Mouse (Mus musculus) ovary, postnatal 36 days (tissue): ENCODE measurements around the gene 2010106E10Rik.

Experiments
- DNase-seq: peaks from one replicate; pipeline ENCODE4 v3.0.0; 2022; ENCODE audit warnings: low spot score, mixed read lengths

The 2010106E10Rik gene

GRCm38 (mm10) chrX:112494974-112495373 lies at the start of gene 2010106E10Rik:
TSS of gene 2010106E10Rik (plus strand) at chrX:112495274.
- no peak for DNase-seq

GRCm38 (mm10) chrX:112505651-112506050 lies 10.6 kb downstream of the 2010106E10Rik start:
- DNase-seq: no peak

GRCm38 (mm10) chrX:112524755-112525154 lies 29.7 kb downstream of the 2010106E10Rik start:
- DNase-seq: no peak

- no peak for DNase-seq
These were observed 48.0 kb downstream of the 2010106E10Rik start for GRCm38 (mm10) chrX:112543115-112543514.

- DNase-seq: peak; percentile 19
These were observed 72.6 kb downstream of the 2010106E10Rik start for GRCm38 (mm10) chrX:112567716-112568115.

- DNase-seq: peak; percentile 63
These were observed 105.6 kb downstream of the 2010106E10Rik start, which contains the start of gene Zfp711 for GRCm38 (mm10) chrX:112600511-112601305. TSS of gene Zfp711 (plus strand) at chrX:112600526.

GRCm38 (mm10) chrX:112601306-112602120 lies 106.4 kb downstream of the 2010106E10Rik start:
- DNase-seq: peak; percentile 39
